Mouse (Mus musculus) neutrophil, adult 5-6 weeks (primary cell): ENCODE data around the gene Ifi27l2a. TPM values are rescaled to one million over a fixed set of nuclear protein-coding genes. Genes with fewer than 3 reads are reported as not detected.
A peak's percentile ranks its signal among the peaks of the same experiment; 100 is the strongest.

Experiments
- ATAC-seq: fragments of 151-379, 151-347 bp; 2 replicates; pipeline ENCODE4 v1.8.0; 2017; ENCODE audit warnings: mild to moderate bottlenecking, moderate TSS enrichment; ENCODE audit not compliant: insufficient number of reproducible peaks, poor library complexity, low FRiP score, severe bottlenecking; ENCODE audit errors: extremely low read depth
- total RNA-seq: library from RNA; stranded (forward); fragments of 200-1000 nt; gene quantifications from 2 replicates; pipeline ENCODE4 v1.2.3, GENCODE M21; 2017

The Ifi27l2a gene
- total RNA-seq, 1 experiment from 2014 or later, result 315 TPM

GRCm38 (mm10) chr12:103433986-103434731, 9.3 kb downstream of the Ifi27l2a start, which contains the start of gene Ifi27:
Gene Ifi27 (plus strand): TSS chr12:103434211.
- ATAC-seq, result peak; percentile 91

GRCm38 (mm10) chr12:103433430-103433829, 10.1 kb downstream of the Ifi27l2a start:
- no peak for ATAC-seq

- no peak for ATAC-seq
Measured at GRCm38 (mm10) chr12:103426710-103427109, 16.8 kb downstream of the Ifi27l2a start.

- peak; percentile 99 for ATAC-seq
Measured at GRCm38 (mm10) chr12:103425729-103426470, 17.6 kb downstream of the Ifi27l2a start, which contains the start of gene Ddx24. Gene Ddx24 (minus strand): TSS chr12:103425830.

- ATAC-seq, result no peak
Measured at GRCm38 (mm10) chr12:103425016-103425728, 18.3 kb downstream of the Ifi27l2a start.

- no peak for ATAC-seq
Measured at GRCm38 (mm10) chr12:103408144-103408543, 35.3 kb downstream of the Ifi27l2a start.

- no peak for ATAC-seq
Measured at GRCm38 (mm10) chr12:103407720-103408119, 35.8 kb downstream of the Ifi27l2a start, which contains the start of gene 9330161L09Rik. Gene 9330161L09Rik (minus strand): TSS chr12:103407820.

GRCm38 (mm10) chr12:103404131-103404530, 39.3 kb downstream of the Ifi27l2a start:
- ATAC-seq, result no peak

GRCm38 (mm10) chr12:103396751-103397150, 46.7 kb downstream of the Ifi27l2a start:
- ATAC-seq, result no peak

GRCm38 (mm10) chr12:103395486-103396275, 47.8 kb downstream of the Ifi27l2a start:
- ATAC-seq, result no peak

GRCm38 (mm10) chr12:103393528-103393927, 50.0 kb downstream of the Ifi27l2a start:
- ATAC-seq, result no peak

Other genes starting within 250 kb of the Ifi27l2a start
- gene Prima1, start 201.5 kb downstream of the Ifi27l2a start, total RNA-seq, result not detected in 2 replicates
- gene Fam181a, start 132.7 kb downstream of the Ifi27l2a start, total RNA-seq, result not detected in 2 replicates
- not detected in 2 replicates for gene Asb2, start 87.7 kb downstream of the Ifi27l2a start, total RNA-seq
- 2.8 TPM in 2 replicates for gene Otub2, start 55.0 kb downstream of the Ifi27l2a start, total RNA-seq
- gene 9330161L09Rik, start 35.9 kb downstream of the Ifi27l2a start, total RNA-seq, result 1.6 and 2.3 TPM in 2 replicates
- gene Ddx24, start 17.9 kb downstream of the Ifi27l2a start, total RNA-seq, result 136 and 137 TPM in 2 replicates
- 91.4 and 117 TPM in 2 replicates for gene Ifi27, start 9.5 kb downstream of the Ifi27l2a start, total RNA-seq
- gene Ifi27l2b, start 13.5 kb upstream of the Ifi27l2a start, total RNA-seq, result not detected in 2 replicates
- 0.12 TPM in 1 of 2 replicates, not detected in the other for gene Ppp4r4, start 88.6 kb upstream of the Ifi27l2a start, total RNA-seq
- not detected in 2 replicates for gene Serpina10, start 187.8 kb upstream of the Ifi27l2a start, total RNA-seq
- not detected in 2 replicates for gene Serpina6, start 213.5 kb upstream of the Ifi27l2a start, total RNA-seq
- gene Serpina16, start 232.5 kb upstream of the Ifi27l2a start, total RNA-seq, result not detected in 2 replicates